Mouse (Mus musculus) heart, postnatal 0 days (tissue): Measurements from ENCODE around the gene Rpl9-ps1. TPM values are rescaled to one million over a fixed set of nuclear protein-coding genes. Genes with fewer than 3 reads are reported as not detected.

Experiments used
- ATAC-seq: fragments of 200-750 bp; cut with Nextera tagmentation; 2 replicates; pipeline ENCODE4 v1.8.0; 2017; ENCODE audit warnings: low read depth, moderate number of reproducible peaks, moderate library complexity; ENCODE audit not compliant: insufficient read depth
- DNase-seq: peaks from one replicate; pipeline ENCODE4 v3.0.0-alpha.2; 2016; ENCODE audit warnings: low spot score
- H3K27ac ChIP-seq: fragments of 300-500 bp; sonication (generic); 2 replicates; pipeline ENCODE4 v1.5.1; 2014; ENCODE audit warnings: low read depth, mild to moderate bottlenecking
- H3K27me3 ChIP-seq: fragments of 300-500 bp; sonication (generic); 2 replicates; pipeline ENCODE4 v1.6.1; 2014; ENCODE audit warnings: low read length, mixed read lengths; ENCODE audit not compliant: control insufficient read depth, insufficient read depth
- H3K36me3 ChIP-seq: fragments of 300-500 bp; sonication (generic); replicated peaks from 2 replicates; pipeline ENCODE4 v1.6.1; 2014; ENCODE audit warnings: low read length, mixed read lengths; ENCODE audit not compliant: control insufficient read depth, insufficient read depth
- H3K4me1 ChIP-seq: fragments of 300-500 bp; sonication (generic); 2 replicates; pipeline ENCODE4 v1.6.1; 2014; ENCODE audit warnings: antibody characterized with exemption; ENCODE audit not compliant: control insufficient read depth, insufficient read depth
- H3K4me2 ChIP-seq: fragments of 300-500 bp; sonication (generic); 2 replicates; pipeline ENCODE4 v1.6.1; 2014; ENCODE audit warnings: low read depth, mild to moderate bottlenecking, low read length, moderate library complexity
- H3K4me3 ChIP-seq: fragments of 300-500 bp; sonication (generic); 2 replicates; pipeline ENCODE4 v1.5.1; 2014; ENCODE audit warnings: low read depth, low read length
- H3K9ac ChIP-seq: fragments of 300-500 bp; sonication (generic); replicated peaks from 2 replicates; pipeline ENCODE4 v1.6.1; 2014; ENCODE audit warnings: low read depth, low read length, mixed read lengths
- H3K9me3 ChIP-seq: fragments of 300-500 bp; sonication (generic); replicated peaks from 2 replicates; pipeline ENCODE4 v1.6.1; 2016; ENCODE audit warnings: low read length; ENCODE audit not compliant: control insufficient read depth
- CTCF ChIP-seq: IDR thresholded peaks from 2 replicates; pipeline ENCODE4 v1.5.1; 2016; ENCODE audit warnings: antibody characterized with exemption, control low read depth, low read depth
- EP300 ChIP-seq: IDR thresholded peaks from 2 replicates; pipeline ENCODE4 v1.6.1; 2016; ENCODE audit warnings: antibody characterized with exemption, low read depth
- WGBS: fragments of 180-500 bp; shearing (Covaris S2); extraction: QIAGEN DNeasy Blood & Tissue Kit; methylation state at CpG from one replicate; pipeline ENCODE4 v1.1.7; 2014; 5-methylcytosine and 5-hydroxymethylcytosine counted together
- polyA plus RNA-seq: library from polyadenylated mRNA; unstranded; fragments of >200 nt; fragmentation: Nextera tagmentation; extraction: Ambion mirVana; gene quantifications from 2 replicates; pipeline ENCODE4 v1.2.1, GENCODE M21; 2015
- total RNA-seq: library from RNA; depleted of rRNA; stranded (reverse); fragments of >200 nt; gene quantifications from 2 replicates; pipeline ENCODE4 v1.2.3, GENCODE M21; 2014; ENCODE audit warnings: low replicate concordance

Gene Rpl9-ps1
- total and polyA plus RNA-seq, 2 experiments from 2014 or later, result not detected

GRCm38 (mm10) chr11:83636742-83637235 is 8.6 kb downstream of the Rpl9-ps1 start:
- Histone ChIP-seq H3K4me2 (no peak overlapping the region), H3K4me3 (no peak overlapping the region), H3K36me3 (no peaks in the 10 kb centered on the region), H3K27ac (peak overlapping the region; percentile 46; the same call in 1 of the 2 replicates), H3K4me1 (peaks cover 11% of the 10 kb centered on the region; the same call in 1 of the 2 replicates), H3K27me3 (no peaks in the 10 kb centered on the region), H3K9me3 (no peaks in the 10 kb centered on the region), H3K9ac (no peak overlapping the region)
- peak; percentile 70 for ATAC-seq
- DNase-seq, result peak; percentile 48
- TF ChIP-seq EP300 (peak; percentile 46; the same call in 1 of the 2 replicates), CTCF (no peak)
- 26% methylated on average over 1 of the region's 1 CpGs for WGBS

- TF ChIP-seq CTCF (no peak), EP300 (no peak)
- WGBS, result 91% methylated on average over 2 of the region's 2 CpGs
- ATAC-seq, result no peak
These were observed 10.5 kb downstream of the Rpl9-ps1 start for GRCm38 (mm10) chr11:83634898-83635297.

GRCm38 (mm10) chr11:83634425-83634824 is 11.0 kb downstream of the Rpl9-ps1 start:
- TF ChIP-seq CTCF, result no peak
- no peak for TF ChIP-seq EP300
- Histone ChIP-seq H3K9ac (no peak overlapping the region), H3K27me3 (no peaks in the 10 kb centered on the region), H3K4me1 (peaks cover 12% of the 10 kb centered on the region; the same call in 1 of the 2 replicates), H3K9me3 (no peaks in the 10 kb centered on the region), H3K4me3 (no peak overlapping the region), H3K36me3 (no peaks in the 10 kb centered on the region), H3K4me2 (no peak overlapping the region), H3K27ac (no peak overlapping the region)
- DNase-seq (no peak), ATAC-seq (no peak)
- 72% methylated on average over 4 of the region's 4 CpGs for WGBS

More at GRCm38 (mm10) chr11:83634898-83635297, 10.5 kb downstream of the Rpl9-ps1 start:
- no peak for DNase-seq
- Histone ChIP-seq H3K27me3 (no peaks in the 10 kb centered on the region), H3K4me2 (no peak overlapping the region), H3K27ac (no peak overlapping the region), H3K9ac (no peak overlapping the region), H3K9me3 (no peaks in the 10 kb centered on the region), H3K36me3 (no peaks in the 10 kb centered on the region), H3K4me3 (no peak overlapping the region), H3K4me1 (peaks cover 12% of the 10 kb centered on the region; the same call in 1 of the 2 replicates)

- Histone ChIP-seq H3K4me1 (peaks cover 12% of the 10 kb centered on the region; the same call in 1 of the 2 replicates), H3K36me3 (no peaks in the 10 kb centered on the region), H3K4me3 (no peak overlapping the region), H3K27me3 (no peaks in the 10 kb centered on the region), H3K9ac (no peak overlapping the region), H3K9me3 (no peaks in the 10 kb centered on the region), H3K4me2 (no peak overlapping the region), H3K27ac (no peak overlapping the region)
- ATAC-seq (no peak), DNase-seq (no peak)
- 55% methylated on average over 4 of the region's 4 CpGs for WGBS
- TF ChIP-seq CTCF, result peak; percentile 57
- TF ChIP-seq EP300, result no peak
These were observed 12.7 kb downstream of the Rpl9-ps1 start for GRCm38 (mm10) chr11:83632744-83633143.

GRCm38 (mm10) chr11:83631065-83631464 is 14.4 kb downstream of the Rpl9-ps1 start:
- DNase-seq, result no peak
- Histone ChIP-seq H3K4me3 (no peak overlapping the region), H3K4me2 (no peak overlapping the region), H3K4me1 (0 out of 2 replicates have a peak, but pooled peaks cover 6% of the 10 kb centered on the region), H3K9me3 (no peaks in the 10 kb centered on the region), H3K9ac (no peak overlapping the region), H3K27ac (no peak overlapping the region), H3K27me3 (no peaks in the 10 kb centered on the region), H3K36me3 (no peaks in the 10 kb centered on the region)
- 44% methylated on average over 2 of the region's 2 CpGs for WGBS
- no peak for TF ChIP-seq EP300
- TF ChIP-seq CTCF, result no peak
- no peak for ATAC-seq

- H3K9ac ChIP-seq, result no peak overlapping the region
- no peak overlapping the region for H3K4me3 ChIP-seq
- no peaks in the 10 kb centered on the region for H3K36me3 ChIP-seq
- no peak for DNase-seq
- H3K4me2 ChIP-seq, result no peak overlapping the region
- 94% methylated on average over 1 of the region's 1 CpGs for WGBS
- TF ChIP-seq CTCF (no peak), EP300 (no peak)
- no peaks in the 10 kb centered on the region for H3K27me3 ChIP-seq
- 0 out of 2 replicates have a peak, but pooled peaks cover 6% of the 10 kb centered on the region for H3K4me1 ChIP-seq
- H3K27ac ChIP-seq, result no peak overlapping the region
- H3K9me3 ChIP-seq, result no peaks in the 10 kb centered on the region
- ATAC-seq, result no peak
These were observed 14.8 kb downstream of the Rpl9-ps1 start for GRCm38 (mm10) chr11:83630630-83631029.
